ENCODE assay signal across 25 mouse cellular contexts in the genomic region with DNA sequence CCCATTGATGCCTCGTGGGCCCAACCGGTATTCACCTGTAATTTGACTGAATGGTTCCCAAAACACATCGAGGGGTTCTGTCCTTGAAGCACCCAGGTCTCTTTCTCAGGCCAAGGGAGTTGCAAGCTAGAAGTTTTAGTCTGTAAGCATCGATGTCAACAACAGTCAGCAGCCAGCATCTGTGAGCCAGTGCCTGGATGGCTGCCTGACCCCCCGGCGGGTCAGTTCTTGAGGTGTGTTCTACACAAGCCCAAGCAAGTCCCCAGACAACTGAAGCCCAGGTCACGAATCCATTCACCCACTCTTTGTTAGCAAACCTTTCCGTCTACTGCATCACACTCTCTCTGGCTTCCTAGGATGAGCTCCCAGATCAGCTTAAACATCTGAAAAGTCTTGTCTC. TPM values are rescaled to one million over a fixed set of nuclear protein-coding genes. Genes with fewer than 3 reads are reported as not detected.
DNase-seq lines count a peak whose midpoint lies in the region; ATAC-seq and TF ChIP-seq lines count a peak whose summit lies in the region.
"Had no signal": no experiment of that assay in that cellular context is flagged by ENCODE, and none has a peak within 500 bp of the region (broad histone marks: within the 10 kb centered on the region; RNA-seq: fewer than 3 reads in every experiment).

No protein-coding gene starts in this region.

- peak; percentile 63 for DNase-seq in heart, embryonic 10.5 days (ENCODE audit: low spot score)
- DNase-seq in heart, postnatal 10 days = no peak
- DNase-seq in ZHBTc4 (ENCODE audit: low read depth, low spot score) = peak; percentile 21
- DNase-seq in limb, embryonic 10.5 days (ENCODE audit: low spot score) = peak; percentile 26
- no peak for DNase-seq in midbrain, postnatal 0 days (ENCODE audit: low spot score)
- no peak for DNase-seq in ovary, postnatal 14 days (ENCODE audit: low spot score)
- DNase-seq: adrenal gland, adult 8-10 months; adrenal gland, postnatal 14 days; adrenal gland, postnatal 36 days; cerebellum, adult 11-12 months; cerebellum, adult 2 months; cerebellum, adult 9-10 months; cerebellum, postnatal 10 days; cerebellum, postnatal 25 days had no signal

- no peaks in the 10 kb centered on the region for H3K36me3 ChIP-seq in heart, embryonic 10.5 days
- no peaks in the 10 kb centered on the region for H3K36me3 ChIP-seq in limb, embryonic 10.5 days
- H3K36me3 ChIP-seq in midbrain, postnatal 0 days (ENCODE audit: insufficient read depth, low read length) = no peaks in the 10 kb centered on the region
- H3K36me3 ChIP-seq: embryonic facial prominence, embryonic 10.5 days; embryonic facial prominence, embryonic 12.5 days; forebrain, embryonic 10.5 days; forebrain, embryonic 12.5 days; G1E had no signal

- H3K9me3 ChIP-seq in heart, embryonic 10.5 days = no peaks in the 10 kb centered on the region
- no peaks in the 10 kb centered on the region for H3K9me3 ChIP-seq in limb, embryonic 10.5 days (replicated peaks)
- H3K9me3 ChIP-seq in midbrain, postnatal 0 days (ENCODE audit: low read length) = no peaks in the 10 kb centered on the region
- H3K9me3 ChIP-seq: embryonic facial prominence, embryonic 10.5 days; embryonic facial prominence, embryonic 12.5 days; forebrain, embryonic 10.5 days; forebrain, embryonic 12.5 days; G1E had no signal

- TF ChIP-seq CTCF in midbrain, postnatal 0 days (IDR thresholded peaks at IDR 0.05) = no peak

- intact Hi-C loops in heart, postnatal 10 days (cut with DNase I) = no loop called here

- no peak overlapping the region for H3K27ac ChIP-seq in heart, embryonic 10.5 days
- no peak overlapping the region for H3K27ac ChIP-seq in limb, embryonic 10.5 days
- no peak overlapping the region for H3K27ac ChIP-seq in midbrain, postnatal 0 days (ENCODE audit: low read depth, low read length)
- H3K27ac ChIP-seq: embryonic facial prominence, embryonic 10.5 days; embryonic facial prominence, embryonic 12.5 days; forebrain, embryonic 10.5 days; forebrain, embryonic 12.5 days had no signal

- no peak overlapping the region for H3K4me2 ChIP-seq in midbrain, postnatal 0 days (ENCODE audit: low read depth, low read length, poor library complexity, severe bottlenecking)
- H3K4me2 ChIP-seq: embryonic facial prominence, embryonic 12.5 days; forebrain, embryonic 12.5 days had no signal

- H3K4me1 ChIP-seq in heart, embryonic 10.5 days = no peaks in the 10 kb centered on the region
- H3K4me1 ChIP-seq in limb, embryonic 10.5 days = no peaks in the 10 kb centered on the region
- H3K4me1 ChIP-seq in midbrain, postnatal 0 days (ENCODE audit: insufficient read depth, low read length) = no peaks in the 10 kb centered on the region
- H3K4me1 ChIP-seq: embryonic facial prominence, embryonic 10.5 days; embryonic facial prominence, embryonic 12.5 days; forebrain, embryonic 10.5 days; forebrain, embryonic 12.5 days had no signal

- H3K27me3 ChIP-seq in heart, embryonic 10.5 days (ENCODE audit: insufficient read depth, poor library complexity, severe bottlenecking) = no peaks in the 10 kb centered on the region
- no peaks in the 10 kb centered on the region for H3K27me3 ChIP-seq in limb, embryonic 10.5 days (ENCODE audit: low read depth, poor library complexity, severe bottlenecking)
- no peaks in the 10 kb centered on the region for H3K27me3 ChIP-seq in midbrain, postnatal 0 days (ENCODE audit: insufficient read depth, low read length)
- H3K27me3 ChIP-seq: embryonic facial prominence, embryonic 12.5 days; forebrain, embryonic 12.5 days; Patski had no signal

- no peak for ATAC-seq in midbrain, postnatal 0 days (ENCODE audit: low FRiP score)
- ATAC-seq: activated CD4-positive, CD25-positive, alpha-beta regulatory T cell, adult 4 months; CD4-positive, CD25-positive, alpha-beta regulatory T cell, adult 4 months; forebrain, embryonic 14.5 days; forebrain, embryonic 16.5 days; Patski had no signal

- H3K9ac ChIP-seq in midbrain, postnatal 0 days (replicated peaks; ENCODE audit: low read length, poor library complexity, severe bottlenecking) = no peak overlapping the region
- H3K9ac ChIP-seq: embryonic facial prominence, embryonic 12.5 days; forebrain, embryonic 12.5 days had no signal

- H3K4me3 ChIP-seq in heart, embryonic 10.5 days = no peak overlapping the region
- H3K4me3 ChIP-seq in limb, embryonic 10.5 days = no peak overlapping the region
- H3K4me3 ChIP-seq in midbrain, postnatal 0 days (ENCODE audit: low read depth, low read length) = no peak overlapping the region
- H3K4me3 ChIP-seq: embryonic facial prominence, embryonic 10.5 days; embryonic facial prominence, embryonic 12.5 days; forebrain, embryonic 10.5 days; forebrain, embryonic 12.5 days had no signal

- 81% methylated on average over 8 of the region's 8 CpGs for WGBS in heart, embryonic 10.5 days
- WGBS in limb, embryonic 10.5 days = 86% methylated on average over 8 of the region's 8 CpGs
- WGBS in midbrain, postnatal 0 days = 86% methylated on average over 8 of the region's 8 CpGs

RNA-seq across cellular contexts. Expression of a gene that starts 36.7 kb away (rescaled TPM):
- polyA plus RNA-seq in heart, embryonic 10.5 days (2016; fragmentation: Nextera tagmentation; extraction: Ambion mirVana) = 26.4 and 28.1 TPM in 2 replicates
- total RNA-seq in heart, postnatal 10 days (2021) = 10 to 100 TPM; 23.4 to 25.3 TPM
- polyA plus RNA-seq in limb, embryonic 10.5 days (2016; fragmentation: Nextera tagmentation; extraction: Ambion mirVana) = 19.1 and 25.4 TPM in 2 replicates
- 22.6 and 27.9 TPM in 2 replicates for total RNA-seq in midbrain, postnatal 0 days (2014; rRNA removed)
- 20.1 and 22.7 TPM in 2 replicates for polyA plus RNA-seq in midbrain, postnatal 0 days (2015; fragmentation: Nextera tagmentation; extraction: Ambion mirVana)

RNA-seq across cellular contexts. Expression of a gene that starts 37.4 kb away (rescaled TPM):
- 2.7 TPM in 2 replicates for polyA plus RNA-seq in heart, embryonic 10.5 days (2016; fragmentation: Nextera tagmentation; extraction: Ambion mirVana)
- total RNA-seq in heart, postnatal 10 days (2021) = 1 to 10 TPM; 1.2 to 1.4 TPM
- 1.0 and 1.5 TPM in 2 replicates for polyA plus RNA-seq in limb, embryonic 10.5 days (2016; fragmentation: Nextera tagmentation; extraction: Ambion mirVana)
- total RNA-seq in midbrain, postnatal 0 days (2014; rRNA removed) = 8.4 and 11.2 TPM in 2 replicates
- 2.3 and 3.2 TPM in 2 replicates for polyA plus RNA-seq in midbrain, postnatal 0 days (2015; fragmentation: Nextera tagmentation; extraction: Ambion mirVana)
- total RNA-seq: CH12.LX, G1E had no signal
- polyA plus RNA-seq: activated CD4-positive, CD25-positive, alpha-beta regulatory T cell, adult 4 months; CD4-positive, CD25-positive, alpha-beta regulatory T cell, adult 4 months had no signal

Comparison
In these comparisons a context has a peak if more than half of its experiments do, and no peak if none do; other contexts are left out.
1. DNase-seq: peak in heart, embryonic 10.5 days (single experiment), ZHBTc4 (single experiment) and limb, embryonic 10.5 days (single experiment); none in heart, postnatal 10 days (0 of 2), midbrain, postnatal 0 days (single experiment) and ovary, postnatal 14 days (single experiment).